Mouse (Mus musculus) hematopoietic stem cell, adult 5-6 weeks (primary cell): ENCODE measurements around the gene Tmigd1. TPM values are rescaled to one million over a fixed set of nuclear protein-coding genes. Genes with fewer than 3 reads are reported as not detected.
A peak's percentile ranks its signal among the peaks of the same experiment; 100 is the strongest.

ENCODE experiments used
- ATAC-seq, 2 experiments: fragments of 125-278 bp in 1 of 2; replicated peaks in 1 of 2; 2 replicates each; pipeline ENCODE4 v1.8.0; 2016 to 2017; ENCODE audit warnings: inconsistent platforms in 2 of 2, mild to moderate bottlenecking in 2 of 2, moderate number of reproducible peaks in 2 of 2, low read depth in 1 of 2, moderate TSS enrichment in 1 of 2; ENCODE audit not compliant: low FRiP score in 2 of 2, poor library complexity in 2 of 2, severe bottlenecking in 2 of 2, insufficient read depth in 1 of 2, low TSS enrichment in 1 of 2
- total RNA-seq: library from RNA; stranded (forward); fragments of 172-1452, 232-1000 nt; gene quantifications from 2 replicates; pipeline ENCODE4 v1.2.3, GENCODE M21; 2017

The Tmigd1 gene
- not detected in 2 replicates for total RNA-seq

DNA sequence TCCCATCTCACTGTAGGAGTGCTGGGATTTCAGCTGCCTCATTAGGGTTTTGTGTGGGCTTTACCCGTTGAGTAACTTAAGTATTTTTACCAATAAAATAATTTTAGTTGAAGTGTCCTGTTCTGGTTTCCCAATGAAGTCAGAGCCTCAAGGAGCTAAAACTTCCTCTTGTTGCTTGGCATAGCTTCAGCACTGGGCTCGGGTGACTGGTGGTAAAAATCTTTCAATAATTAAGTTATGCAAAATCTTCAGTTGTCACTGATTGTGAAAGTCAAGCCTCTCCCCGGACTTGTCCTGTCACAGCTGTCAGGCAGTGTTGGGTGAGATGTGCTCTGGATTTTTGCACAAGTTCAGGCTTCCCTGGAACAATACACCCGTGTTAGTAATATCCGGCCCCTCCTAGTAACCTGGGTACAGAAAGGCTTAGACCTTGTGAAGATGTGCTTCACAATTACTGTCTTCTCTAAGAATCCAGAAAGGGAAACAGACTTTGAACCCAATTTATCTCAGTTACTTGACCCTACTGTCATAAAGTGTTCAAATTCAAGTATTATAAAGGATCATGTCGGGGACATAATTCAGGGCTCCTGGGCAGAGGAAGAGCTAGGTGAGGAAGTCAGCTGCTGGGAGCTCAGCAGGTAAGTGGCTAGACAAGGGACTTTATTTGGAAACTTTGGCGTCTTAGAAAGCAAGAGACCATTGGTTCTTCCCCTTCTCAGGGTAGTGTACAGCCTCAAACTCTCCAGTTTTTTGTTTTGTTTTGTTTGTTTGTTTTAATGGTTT is at the start of gene Tmigd1:
Gene Tmigd1, plus strand, starts transcription at position 581 of the 783 bp plus-strand sequence.
- peak in 1 of 2 experiments; percentile 15; a peak in 1 of 4 replicates for ATAC-seq

DNA sequence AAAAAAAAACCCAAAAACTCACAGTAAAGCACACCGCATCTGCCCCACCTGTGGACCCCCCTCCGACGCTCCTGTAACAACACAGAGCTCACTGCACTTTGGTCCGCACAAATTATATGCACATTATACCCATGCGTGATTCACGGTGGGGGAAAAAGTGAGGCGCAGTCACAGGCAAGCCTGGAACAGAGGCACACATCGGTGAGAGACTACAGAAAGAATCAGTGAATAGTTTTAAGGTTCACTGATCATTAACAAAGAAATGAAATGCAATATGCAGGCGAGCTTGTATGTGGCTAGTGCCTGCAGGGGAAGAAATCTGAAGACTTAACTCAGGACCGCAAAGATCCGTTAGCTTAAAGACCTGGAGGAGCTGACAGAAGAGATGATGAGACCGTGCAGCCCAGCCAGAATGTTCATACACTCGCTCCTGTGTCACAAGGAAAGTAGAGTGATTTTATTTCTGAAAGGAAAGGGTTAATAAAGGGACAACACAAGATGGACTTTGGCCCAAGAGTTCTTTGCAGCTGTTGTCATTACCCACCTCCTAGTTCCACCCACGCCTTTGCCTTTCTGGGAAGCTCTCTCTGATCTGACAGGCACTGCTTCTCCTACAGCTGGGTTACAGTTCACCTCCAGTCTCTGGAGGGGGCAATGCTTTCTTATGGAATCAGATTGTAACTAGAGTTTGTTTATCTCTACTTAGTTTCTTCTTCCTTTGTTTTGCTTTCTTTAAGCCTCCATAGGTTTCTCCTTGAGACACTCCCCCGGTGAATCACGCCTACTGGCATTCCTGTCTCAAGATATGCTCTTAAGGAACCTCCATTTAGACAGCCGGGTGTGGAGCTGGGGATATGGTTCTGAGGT is 47.3 kb upstream of the Tmigd1 start:
- no peak for ATAC-seq

DNA sequence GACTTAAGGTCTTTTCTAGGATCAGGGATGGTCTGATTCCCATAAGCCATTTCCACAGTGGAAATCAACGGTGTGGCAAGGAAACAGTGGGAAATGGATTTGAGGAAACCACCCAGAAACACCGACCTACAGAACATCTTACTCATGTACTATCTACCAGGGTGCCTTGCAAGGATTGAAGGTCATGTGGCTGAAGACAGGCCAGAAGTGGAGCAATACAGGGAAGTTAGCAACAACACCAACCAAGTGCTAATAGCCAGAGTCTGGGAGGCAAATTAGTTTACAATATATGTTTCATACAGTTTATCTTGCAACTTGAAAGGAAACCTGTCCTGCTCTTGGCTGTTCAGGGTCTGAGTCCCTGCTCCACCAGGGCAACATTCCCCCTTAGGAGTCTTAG is 45.4 kb upstream of the Tmigd1 start:
- no peak for ATAC-seq

DNA sequence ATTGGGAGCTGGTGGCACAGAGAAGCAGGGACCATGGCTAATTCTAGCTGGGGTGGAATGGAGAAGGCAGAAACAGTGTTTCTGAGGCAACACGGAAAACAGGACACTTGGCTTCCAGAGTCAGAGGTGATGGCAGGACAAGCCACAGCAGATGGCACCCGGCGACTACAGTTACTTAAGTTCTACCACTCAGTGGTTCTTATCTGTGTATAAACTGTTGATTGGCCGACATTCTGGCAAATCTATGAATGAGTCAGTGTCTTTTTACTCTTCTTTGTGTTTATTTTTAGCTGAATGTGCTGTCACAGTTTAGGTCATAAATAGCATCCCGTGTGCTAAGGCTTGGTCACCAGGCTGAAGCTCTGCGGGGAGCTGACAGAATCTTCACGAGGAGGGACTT is 44.8 kb upstream of the Tmigd1 start:
- no peak for ATAC-seq

DNA sequence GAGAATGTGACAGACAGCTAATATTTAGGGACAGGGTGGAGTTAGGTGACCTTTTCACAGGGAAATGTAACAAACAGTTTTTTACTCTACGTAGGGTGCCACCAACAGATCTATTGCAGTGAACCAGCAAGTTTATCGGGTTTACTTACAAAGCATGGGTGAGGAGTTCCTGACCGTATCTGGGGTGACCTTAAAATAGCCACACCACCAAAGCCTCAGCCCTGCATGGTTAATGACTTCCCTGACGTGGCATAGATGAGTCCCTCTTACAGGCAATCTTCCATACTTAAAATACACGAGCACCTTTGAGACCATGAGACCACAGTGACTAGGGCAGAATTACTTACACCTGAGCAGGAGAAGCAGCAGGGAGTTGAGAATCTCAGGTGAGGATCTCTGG is 43.2 kb upstream of the Tmigd1 start:
- ATAC-seq, result peak; percentile 33 to 51; a peak in 2 of 4 replicates

DNA sequence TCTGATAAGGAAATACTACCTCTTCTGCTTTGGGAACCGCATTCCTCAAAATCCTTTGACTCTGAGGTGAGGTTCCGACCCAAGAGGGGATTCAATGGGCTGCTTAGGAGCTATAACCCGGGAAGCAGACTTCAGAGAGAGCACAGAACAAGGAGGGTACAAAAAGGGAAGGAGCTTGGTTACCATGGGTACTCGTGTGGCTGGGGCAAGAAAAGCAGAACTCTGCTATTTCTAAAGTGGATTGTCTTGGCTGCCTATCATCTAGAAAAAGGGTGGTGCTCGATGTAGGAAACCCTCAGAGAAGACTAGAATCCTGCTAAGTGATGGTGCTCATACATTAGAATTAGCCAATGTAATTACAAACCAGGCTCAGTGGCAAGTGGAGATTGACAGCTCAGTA is 42.7 kb upstream of the Tmigd1 start:
- peak; percentile 94 to 95 for ATAC-seq

DNA sequence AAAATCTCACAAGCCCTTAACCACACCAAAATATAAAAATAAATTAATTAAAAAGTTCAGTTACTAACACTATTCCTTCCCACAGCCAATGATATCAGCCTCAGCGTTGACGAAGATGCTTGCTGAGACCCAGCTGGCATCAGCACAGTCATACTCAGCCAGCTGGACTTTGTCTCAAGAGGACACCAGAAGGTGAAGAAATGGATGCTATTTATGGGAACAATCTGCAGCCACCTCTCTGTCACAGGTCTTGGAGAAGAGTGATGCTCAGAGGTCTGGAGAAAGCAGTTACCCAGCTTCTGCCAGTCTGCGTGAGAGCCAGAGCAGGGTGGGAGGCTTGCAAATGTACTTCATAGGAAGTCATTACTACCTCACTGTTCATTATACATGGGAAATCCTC is 40.8 kb upstream of the Tmigd1 start:
- no peak for ATAC-seq

DNA sequence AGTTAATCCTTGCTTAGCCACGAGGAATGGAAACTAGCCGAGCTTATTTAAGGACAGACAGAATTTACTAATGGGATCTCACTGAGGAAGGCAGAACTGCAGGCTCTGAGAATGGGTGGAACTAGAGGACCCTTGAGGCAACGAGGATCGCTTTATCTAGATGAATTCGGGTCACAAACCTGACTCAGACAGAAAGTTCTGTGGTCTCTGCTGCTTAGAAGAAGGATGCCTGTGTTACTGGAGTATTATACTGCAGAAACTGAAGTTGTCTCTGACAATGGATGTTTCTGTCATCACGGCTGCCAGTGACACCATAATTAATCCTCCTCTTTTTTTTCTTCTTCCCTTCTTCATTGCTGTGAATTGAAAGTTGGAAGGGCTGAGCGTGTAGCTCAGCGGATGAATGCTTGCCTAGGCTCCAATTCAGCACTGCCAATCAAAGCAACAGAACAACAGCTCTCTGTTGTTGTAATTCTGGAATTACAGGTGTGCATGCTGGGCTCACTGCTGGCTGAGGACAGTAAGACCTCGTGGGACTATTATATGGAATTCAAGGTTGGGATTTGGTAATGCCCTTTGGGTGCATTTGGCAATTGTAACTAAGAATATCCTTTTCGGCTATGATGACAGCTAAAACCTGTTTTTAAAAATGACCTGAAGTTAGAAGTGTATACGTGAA is 29.3 kb upstream of the Tmigd1 start:
- no peak for ATAC-seq

DNA sequence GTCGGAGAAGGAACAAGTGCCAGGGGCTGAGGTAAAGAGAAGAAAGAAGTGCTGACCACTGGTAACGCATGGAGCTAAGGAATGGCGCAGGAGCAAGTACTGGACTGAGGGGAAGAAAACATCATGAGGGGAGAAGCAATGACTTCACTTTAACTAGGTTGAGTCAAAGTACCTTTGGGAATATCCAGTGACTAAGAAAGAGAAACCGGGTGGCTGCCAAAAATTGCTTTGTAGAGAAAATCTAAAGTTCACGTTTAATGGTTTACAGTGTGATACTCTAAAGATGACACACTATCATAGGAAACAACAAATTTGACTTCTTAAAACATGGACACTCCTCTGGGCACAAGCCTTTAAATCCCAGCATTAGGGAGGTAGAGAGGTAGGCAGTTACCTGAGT is 28.1 kb upstream of the Tmigd1 start:
- no peak for ATAC-seq

DNA sequence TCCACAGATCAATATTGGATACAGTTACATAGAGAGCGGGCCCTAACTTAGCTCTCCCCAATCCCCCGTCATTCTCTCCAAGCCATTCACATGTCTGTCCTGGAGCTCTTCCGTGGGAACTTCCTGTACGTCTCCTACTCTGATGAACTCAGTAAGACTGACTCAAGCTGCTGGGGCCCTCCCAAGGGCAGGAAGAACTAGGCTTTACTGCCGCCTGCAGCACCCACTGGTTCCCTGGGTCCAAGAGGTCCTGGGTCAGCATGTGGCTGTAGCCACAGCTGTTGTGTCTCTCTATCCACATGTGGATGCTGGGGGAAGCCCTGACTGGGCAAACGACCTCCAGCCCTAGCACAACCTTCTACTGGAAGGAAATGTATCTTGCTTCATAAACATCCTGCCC is 27.2 kb upstream of the Tmigd1 start:
- ATAC-seq, result no peak

DNA sequence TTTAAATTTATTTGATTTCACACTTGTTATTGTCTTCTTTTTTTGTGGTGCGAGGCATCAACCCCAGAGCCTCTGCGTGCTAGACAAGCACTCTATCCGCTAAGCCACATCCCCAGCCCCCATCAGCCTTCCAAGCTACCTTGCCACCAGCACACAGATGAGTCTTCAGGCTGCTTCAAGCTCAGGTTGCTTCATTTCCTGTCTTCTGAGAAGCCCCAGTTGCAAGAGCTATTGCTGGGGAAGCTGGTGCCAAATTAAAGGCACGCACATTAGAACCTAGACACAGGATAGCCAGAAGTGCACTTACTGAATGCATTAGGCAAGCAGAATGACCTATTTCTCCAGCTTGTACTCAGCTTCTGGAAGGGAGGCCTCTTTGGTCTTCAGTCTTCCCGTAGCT is 22.1 kb upstream of the Tmigd1 start:
- peak in 1 of 2 experiments; percentile 39; a peak in 1 of 4 replicates for ATAC-seq

DNA sequence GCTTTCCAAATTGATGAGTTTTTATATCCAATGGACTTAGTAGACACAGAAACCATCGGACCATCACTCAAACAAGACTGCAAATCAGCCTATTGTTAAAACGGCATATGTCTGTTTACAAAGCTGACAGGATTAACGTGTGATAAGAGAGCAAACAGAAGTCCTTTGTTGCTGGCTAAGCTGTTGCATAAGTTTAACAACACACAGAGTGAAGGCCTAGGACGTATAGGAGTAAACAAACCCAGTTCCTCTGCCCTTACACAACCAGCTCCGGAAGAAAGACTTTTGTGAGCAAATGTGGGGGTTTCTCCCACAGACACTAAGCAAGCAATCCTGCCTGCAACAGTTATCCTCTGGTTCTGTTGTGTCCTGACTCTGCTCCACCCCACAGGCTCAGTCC is 17.5 kb upstream of the Tmigd1 start:
- no peak; a peak in 1 of 4 replicates for ATAC-seq

DNA sequence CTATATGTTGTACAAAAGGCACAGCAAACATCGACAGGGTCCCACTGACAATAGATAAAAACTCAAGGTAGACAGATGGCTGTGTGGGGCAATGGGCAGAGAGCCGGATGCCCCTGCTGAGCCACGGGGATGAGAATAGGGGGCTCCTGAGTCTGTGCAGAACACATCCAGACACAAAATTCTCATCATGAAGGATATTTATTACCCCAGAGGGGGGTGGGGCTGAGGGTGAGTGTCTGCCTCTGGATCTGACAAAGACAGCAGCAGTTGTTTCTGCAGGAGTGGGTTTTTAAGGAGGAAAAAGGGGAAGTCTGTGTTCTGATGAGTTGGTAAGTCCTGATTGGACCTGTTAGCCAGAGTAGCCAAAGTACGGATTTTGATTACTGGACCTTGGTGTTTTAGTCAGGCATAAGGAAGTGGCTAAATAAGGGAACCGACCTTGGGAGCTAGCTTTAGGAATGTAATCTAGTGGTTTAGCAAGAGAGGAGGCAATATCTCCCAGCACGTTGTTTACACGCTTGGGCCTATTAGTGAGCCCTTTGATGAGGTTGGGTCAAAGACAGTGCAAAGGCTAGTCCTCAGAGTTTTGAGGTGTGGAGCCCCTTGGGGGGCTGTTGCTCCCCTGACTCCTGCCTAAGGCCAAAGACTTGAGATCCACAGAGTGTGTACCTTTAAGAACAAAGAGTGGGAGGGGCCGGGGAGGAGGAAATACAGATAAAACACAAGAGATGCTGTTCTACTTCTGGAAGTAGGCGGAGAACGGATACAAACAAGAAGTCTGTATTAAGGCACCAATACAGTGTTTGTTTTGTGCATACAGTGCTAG is 12.4 kb upstream of the Tmigd1 start:
- ATAC-seq, result peak; percentile 12 to 38; a peak in 1 of 4 replicates

DNA sequence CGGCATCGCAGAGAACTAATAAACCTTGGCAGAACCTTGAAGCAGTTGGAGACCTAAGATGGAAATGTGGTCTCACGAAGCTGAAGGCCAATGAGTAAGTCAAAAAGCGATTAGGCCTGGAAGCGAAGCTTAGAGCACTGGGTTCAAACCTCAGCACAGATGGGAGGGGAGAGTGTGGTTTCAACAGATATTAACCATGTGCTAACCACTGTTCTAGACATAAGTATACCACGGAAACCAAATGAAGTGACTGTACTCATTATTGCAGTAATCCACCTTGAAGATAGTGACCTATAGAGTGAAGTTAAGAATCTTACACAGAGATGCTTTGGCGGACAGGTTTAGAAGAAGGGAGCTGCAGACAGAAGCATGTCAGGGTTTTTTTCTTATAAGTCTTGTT is 10.8 kb upstream of the Tmigd1 start:
- no peak for ATAC-seq

DNA sequence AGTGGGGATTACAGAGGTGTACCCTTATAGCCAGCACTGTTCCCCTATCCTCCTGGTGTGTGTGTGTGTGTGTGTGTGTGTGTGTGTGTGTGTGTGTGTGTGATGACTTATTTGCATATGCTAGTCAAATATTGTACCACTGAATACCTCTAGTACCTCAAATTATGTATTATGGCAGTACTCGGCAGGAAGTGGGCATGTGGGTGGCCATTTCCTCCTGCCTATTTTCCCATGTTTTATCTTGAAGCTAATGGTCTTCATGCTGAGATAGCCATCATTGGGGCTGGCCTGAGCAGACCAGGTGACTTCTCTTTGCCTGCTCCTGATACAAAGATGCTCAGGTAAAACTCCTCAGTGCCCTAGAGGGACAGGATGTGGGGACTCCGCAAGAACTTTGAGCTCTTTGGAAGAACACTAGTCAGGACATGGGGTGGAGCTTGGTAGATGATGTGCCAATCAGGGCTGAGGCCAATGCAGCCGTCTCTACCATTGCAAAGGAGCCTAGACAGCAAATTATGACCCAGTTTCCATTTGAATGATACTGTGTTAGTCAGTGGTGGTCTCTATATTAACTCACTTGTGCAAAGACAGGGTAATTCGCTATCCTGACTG is 10.1 kb upstream of the Tmigd1 start:
- ATAC-seq, result no peak

DNA sequence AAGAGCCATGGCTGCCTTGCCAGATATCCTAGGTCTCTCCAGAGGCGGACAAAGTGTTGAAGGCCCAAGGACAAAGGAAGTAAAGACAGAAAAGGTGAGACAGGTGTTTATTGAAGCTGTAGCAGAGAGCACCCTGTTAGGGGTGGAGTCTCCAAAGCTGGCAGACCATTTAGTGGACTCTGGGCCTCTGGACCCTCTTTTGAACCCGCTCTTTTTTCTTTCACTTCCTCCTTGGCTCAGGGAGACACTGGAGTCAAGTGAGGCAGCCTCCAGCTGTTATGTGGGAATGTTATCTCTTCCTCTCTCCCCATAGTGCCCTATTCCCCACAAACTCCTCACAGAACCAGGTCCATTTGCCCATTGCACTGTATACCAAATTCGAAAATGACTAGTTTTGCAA is 9.0 kb upstream of the Tmigd1 start:
- ATAC-seq, result no peak

DNA sequence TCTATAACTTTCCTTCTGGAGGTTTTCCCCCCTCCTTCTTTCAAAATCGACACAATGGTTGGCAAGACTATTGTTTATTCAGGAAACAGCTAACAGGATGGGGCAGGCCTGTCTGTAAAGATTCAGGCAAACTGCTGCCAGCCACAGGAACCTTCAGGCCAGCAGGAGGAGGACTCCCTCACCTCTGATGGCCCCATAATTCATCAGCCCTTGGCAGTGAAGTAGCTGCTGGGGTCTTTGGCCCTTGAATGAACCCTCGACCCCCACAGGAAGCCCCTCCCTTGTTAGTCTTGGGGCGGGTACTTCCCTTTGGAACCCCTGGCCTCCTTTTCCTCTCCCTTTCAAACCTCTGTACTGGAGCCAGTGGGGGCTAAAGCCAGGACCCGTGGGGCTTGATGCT is 8.4 kb upstream of the Tmigd1 start:
- peak in 1 of 2 experiments; percentile 47; a peak in 1 of 4 replicates for ATAC-seq
